Mouse (Mus musculus): ENCODE data around the gene H2-Q6. TPM values are rescaled to one million over a fixed set of nuclear protein-coding genes. Genes with fewer than 3 reads are reported as not detected.
"Not testable (repeated sequence)": the region's sequence is repeated elsewhere in the genome, so short reads cannot be mapped to it uniquely, and the experiment has no call there.

H2-Q6 gene
- polyA plus RNA-seq, 1 experiment from 2014 or later = 2.1 TPM

DNA sequence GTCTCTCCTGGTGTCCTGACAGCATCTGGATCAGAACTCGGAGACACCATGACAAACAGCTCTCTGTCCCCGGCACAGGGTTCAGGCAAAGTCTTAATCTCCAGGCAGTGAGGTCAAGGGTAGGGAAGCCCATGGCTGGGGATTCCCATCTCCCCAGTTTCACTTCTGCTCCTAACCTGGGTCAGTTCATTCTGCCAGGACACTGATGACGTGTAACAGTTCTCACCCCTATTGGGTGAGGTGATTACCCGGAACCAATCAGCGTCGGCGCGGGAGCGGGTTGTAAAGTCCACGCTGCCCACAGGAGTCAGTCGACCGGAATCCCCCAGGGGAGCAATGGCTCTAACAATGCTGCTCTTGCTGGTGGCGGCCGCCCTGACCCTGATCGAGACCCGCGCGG lies 14.2 kb downstream of the H2-Q6 start, which contains the start of gene H2-Q7:
TSS of gene H2-Q7 (plus strand) at position 271 of the 400 bp plus-strand sequence.
- not testable (repeated sequence) for H3K9me3 ChIP-seq; H3K4me1 ChIP-seq (replicated peaks); H3K27ac ChIP-seq; H3K36me3 ChIP-seq
- Histone ChIP-seq H3K9ac (peak within 1 kb of the TSS; percentile 54), H3K27me3 (replicated peaks) (peaks cover 13% of the 10 kb centered on the region), H3K4me3 (replicated peaks) (peak within 1 kb of the TSS; percentile 52), H3K4me2 (replicated peaks) (peak within 1 kb of the TSS; percentile 99)
- 4% methylated on average over 18 of the region's 18 CpGs for WGBS
- peak; percentile 94 for ATAC-seq

DNA sequence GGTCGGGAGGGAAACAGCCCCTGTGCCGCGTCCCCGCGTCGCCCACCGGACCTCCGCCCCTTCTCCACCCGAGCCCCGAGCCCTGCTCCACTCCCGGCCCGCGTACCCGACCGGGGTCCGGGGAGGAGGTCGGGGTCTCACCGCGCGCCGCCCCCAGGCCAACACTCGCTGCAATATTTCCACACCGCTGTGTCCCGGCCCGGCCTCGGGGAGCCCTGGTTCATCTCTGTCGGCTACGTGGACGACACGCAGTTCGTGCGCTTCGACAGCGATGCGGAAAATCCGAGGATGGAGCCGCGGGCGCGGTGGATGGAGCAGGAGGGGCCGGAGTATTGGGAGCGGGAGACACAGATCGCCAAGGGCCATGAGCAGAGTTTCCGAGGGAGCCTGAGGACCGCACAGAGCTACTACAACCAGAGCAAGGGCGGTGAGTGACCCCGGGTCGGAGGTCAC lies 14.7 kb downstream of the H2-Q6 start:
- peak; percentile 66 for ATAC-seq
- WGBS = under 1% methylated on average over 48 of the region's 48 CpGs
- not testable (repeated sequence) for H3K36me3 ChIP-seq; H3K27ac ChIP-seq; H3K4me1 ChIP-seq (replicated peaks); H3K9me3 ChIP-seq
- H3K27me3 ChIP-seq (replicated peaks) = peaks cover 13% of the 10 kb centered on the region
- H3K4me2 ChIP-seq (replicated peaks) = peak overlapping the region; percentile 99
- peak overlapping the region; percentile 54 for H3K9ac ChIP-seq
- H3K4me3 ChIP-seq (replicated peaks) = peak overlapping the region; percentile 52

- not testable (repeated sequence) for H3K4me1 ChIP-seq (replicated peaks); ATAC-seq; H3K27ac ChIP-seq; H3K9me3 ChIP-seq; H3K4me3 ChIP-seq (replicated peaks); H3K9ac ChIP-seq; H3K36me3 ChIP-seq
- 47% methylated on average over 27 of the region's 27 CpGs for WGBS
- H3K27me3 ChIP-seq (replicated peaks) = peaks cover 13% of the 10 kb centered on the region
- H3K4me2 ChIP-seq (replicated peaks) = peak overlapping the region; percentile 99; the same call in 1 of the 2 replicates
Measured at GRCm38 (mm10) chr17:35439925-35440645, 15.4 kb downstream of the H2-Q6 start.

GRCm38 (mm10) chr17:35442376-35442775 lies 17.7 kb downstream of the H2-Q6 start:
- H3K9ac ChIP-seq; H3K4me3 ChIP-seq (replicated peaks); H3K4me2 ChIP-seq (replicated peaks); H3K9me3 ChIP-seq; H3K36me3 ChIP-seq; ATAC-seq; H3K4me1 ChIP-seq (replicated peaks); H3K27ac ChIP-seq: not testable (repeated sequence)
- 92% methylated on average over 2 of the region's 2 CpGs for whole genome bisulfite sequencing
- H3K27me3 ChIP-seq (replicated peaks) = peaks cover 13% of the 10 kb centered on the region

DNA sequence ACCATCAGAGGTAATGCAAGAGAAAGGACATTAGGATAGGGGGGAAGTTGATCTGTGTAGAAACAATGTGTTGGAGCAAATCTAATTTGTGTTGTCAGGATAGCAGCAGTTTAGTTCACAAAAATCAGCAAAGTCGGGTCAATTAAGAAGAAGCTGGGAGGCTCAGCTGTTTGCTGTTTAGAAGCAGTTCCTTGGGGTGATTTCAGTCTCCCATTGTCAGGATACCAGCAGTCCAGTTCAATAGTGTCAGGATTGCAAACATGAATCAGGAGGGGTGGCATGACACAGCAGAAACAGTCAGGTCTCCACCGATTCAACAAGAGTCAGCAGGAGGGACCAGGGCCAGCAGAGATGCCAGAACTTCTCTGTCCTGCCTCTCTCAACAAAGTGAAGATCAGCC lies 19.9 kb downstream of the H2-Q6 start:
- H3K4me1 ChIP-seq (replicated peaks); H3K36me3 ChIP-seq; H3K9ac ChIP-seq; H3K9me3 ChIP-seq; H3K4me3 ChIP-seq (replicated peaks); H3K4me2 ChIP-seq (replicated peaks); H3K27ac ChIP-seq; H3K27me3 ChIP-seq (replicated peaks); ATAC-seq: not testable (repeated sequence)
- 91% methylated on average over 2 of the region's 2 CpGs for WGBS

- H3K9ac ChIP-seq; H3K9me3 ChIP-seq; H3K36me3 ChIP-seq; H3K4me2 ChIP-seq (replicated peaks); H3K4me3 ChIP-seq (replicated peaks); H3K27ac ChIP-seq; H3K27me3 ChIP-seq (replicated peaks); H3K4me1 ChIP-seq (replicated peaks): not testable (repeated sequence)
- no CpG with 5 or more reads among the region's 1 CpGs for WGBS
- peak; percentile 78 for ATAC-seq
Measured at GRCm38 (mm10) chr17:35458247-35458646, 33.6 kb downstream of the H2-Q6 start.

- H3K36me3 ChIP-seq; H3K9me3 ChIP-seq; H3K27me3 ChIP-seq (replicated peaks); ATAC-seq; H3K27ac ChIP-seq; H3K4me1 ChIP-seq (replicated peaks); H3K4me2 ChIP-seq (replicated peaks); H3K4me3 ChIP-seq (replicated peaks); H3K9ac ChIP-seq: not testable (repeated sequence)
- WGBS = 86% methylated on average over 3 of the region's 9 CpGs
Measured at GRCm38 (mm10) chr17:35460513-35461341, 36.1 kb downstream of the H2-Q6 start.

DNA sequence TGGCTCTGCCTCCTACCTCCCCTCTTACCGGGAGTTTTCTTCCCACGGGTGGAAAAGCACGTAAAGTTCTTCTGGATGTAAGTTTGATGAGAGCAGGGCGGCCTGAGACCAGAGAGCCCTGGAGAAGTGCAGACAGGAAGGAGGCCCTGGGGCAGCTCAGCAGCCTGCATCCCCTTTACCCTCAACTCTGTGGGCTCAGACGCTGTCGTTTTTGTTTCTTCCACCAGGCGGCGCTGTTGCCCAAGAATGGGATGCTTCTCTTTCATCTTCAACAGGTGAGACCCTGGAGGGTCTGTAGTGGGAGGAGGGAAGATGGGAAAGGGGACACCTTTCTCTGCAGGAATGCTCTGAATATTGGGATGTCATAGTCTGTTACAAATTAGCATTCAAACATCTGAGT lies 41.0 kb downstream of the H2-Q6 start:
- not testable (repeated sequence) for H3K9ac ChIP-seq, ATAC-seq
- 14% methylated on average over 8 of the region's 8 CpGs for WGBS

GRCm38 (mm10) chr17:35468936-35469335 lies 44.3 kb downstream of the H2-Q6 start:
- not testable (repeated sequence) for H3K9ac ChIP-seq; H3K27ac ChIP-seq; H3K36me3 ChIP-seq; H3K4me2 ChIP-seq (replicated peaks); H3K9me3 ChIP-seq; ATAC-seq; H3K4me3 ChIP-seq (replicated peaks)
- peaks cover 11% of the 10 kb centered on the region; the same call in 1 of the 2 replicates for H3K4me1 ChIP-seq (replicated peaks)
- 69% methylated on average over 3 of the region's 3 CpGs for WGBS
- peaks cover 20% of the 10 kb centered on the region for H3K27me3 ChIP-seq (replicated peaks)

More for the DNA sequence above, 41.0 kb downstream of the H2-Q6 start:
- H3K4me1 ChIP-seq (replicated peaks) = peaks cover 10% of the 10 kb centered on the region; the same call in 1 of the 2 replicates
- H3K27ac ChIP-seq; H3K36me3 ChIP-seq; H3K4me2 ChIP-seq (replicated peaks); H3K4me3 ChIP-seq (replicated peaks); H3K9me3 ChIP-seq: not testable (repeated sequence)
- H3K27me3 ChIP-seq (replicated peaks) = peaks cover 18% of the 10 kb centered on the region

GRCm38 (mm10) chr17:35469842-35470751 lies 45.4 kb downstream of the H2-Q6 start, which contains the start of gene H2-Q10:
Gene H2-Q10, plus strand, starts transcription at chr17:35470089.
- H3K27ac ChIP-seq = no peak within 1 kb of the TSS
- ATAC-seq = peak; percentile 84
- no peaks in the 10 kb centered on the region for H3K36me3 ChIP-seq
- H3K4me2 ChIP-seq (replicated peaks) = peak within 1 kb of the TSS; percentile 92
- peaks cover 20% of the 10 kb centered on the region for H3K27me3 ChIP-seq (replicated peaks)
- peak within 1 kb of the TSS; percentile 31 for H3K9ac ChIP-seq
- H3K4me3 ChIP-seq (replicated peaks) = peak within 1 kb of the TSS; percentile 43
- no peaks in the 10 kb centered on the region for H3K9me3 ChIP-seq
- peaks cover 11% of the 10 kb centered on the region; the same call in 1 of the 2 replicates for H3K4me1 ChIP-seq (replicated peaks)
- WGBS = 1% methylated on average over 80 of the region's 80 CpGs
